Mouse (Mus musculus): ENCODE measurements around the gene Tma16.
A peak's percentile ranks its signal among the peaks of the same experiment; 100 is the strongest.

DNA sequence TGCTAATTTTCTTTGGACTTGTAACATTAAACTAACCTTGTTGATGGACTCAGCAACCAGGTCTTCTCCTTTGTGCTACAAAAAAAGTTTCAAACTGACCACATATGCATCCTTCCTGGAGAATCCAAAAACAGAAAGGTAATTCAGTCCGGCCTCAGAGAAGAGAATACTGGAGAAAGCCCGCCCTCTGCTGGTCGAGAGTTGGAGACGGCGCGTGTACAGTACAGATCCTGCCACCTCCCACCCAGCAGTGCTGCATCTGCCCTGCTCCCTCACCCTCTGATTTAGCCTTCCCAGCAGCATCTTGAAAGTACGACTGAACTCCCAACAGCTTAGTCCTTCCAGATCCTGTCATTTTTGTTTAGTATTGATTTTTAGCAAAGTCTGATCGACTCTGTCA lies 9.4 kb upstream of the Tma16 start:
- TF ChIP-seq POLR2A (IDR thresholded peaks at IDR 0.05; ENCODE audit: extremely low read depth, insufficient read depth, low read length) (no peak), CTCF (IDR thresholded peaks at IDR 0.05; ENCODE audit: low read depth, low read length) (peak; percentile 88)

Measured in liver, adult 2 months (tissue).